Mouse (Mus musculus) thymus, adult 2 months (tissue): ENCODE measurements around the gene Pitpna.

Experiments used
- CTCF ChIP-seq: fragments of 200-500 bp; IDR thresholded peaks from 2 replicates; pipeline ENCODE4 v1.5.1; 2012; ENCODE audit warnings: mild to moderate bottlenecking, control low read depth, low read length, moderate library complexity, borderline replicate concordance; ENCODE audit not compliant: control insufficient read depth, poor library complexity, insufficient read depth; ENCODE audit errors: extremely low read depth
- POLR2A ChIP-seq: fragments of 200-500 bp; IDR thresholded peaks from 2 replicates; pipeline ENCODE4 v1.6.1; 2012; ENCODE audit warnings: mild to moderate bottlenecking, low read length, control low read depth, moderate library complexity; ENCODE audit not compliant: control insufficient read depth, poor library complexity, insufficient read depth; ENCODE audit errors: extremely low read depth

- TF ChIP-seq CTCF, result no peak
- no peak for TF ChIP-seq POLR2A
Measured at GRCm38 (mm10) chr11:75588285-75588941, 516 bp downstream of the Pitpna start.
